In the genomic region with DNA sequence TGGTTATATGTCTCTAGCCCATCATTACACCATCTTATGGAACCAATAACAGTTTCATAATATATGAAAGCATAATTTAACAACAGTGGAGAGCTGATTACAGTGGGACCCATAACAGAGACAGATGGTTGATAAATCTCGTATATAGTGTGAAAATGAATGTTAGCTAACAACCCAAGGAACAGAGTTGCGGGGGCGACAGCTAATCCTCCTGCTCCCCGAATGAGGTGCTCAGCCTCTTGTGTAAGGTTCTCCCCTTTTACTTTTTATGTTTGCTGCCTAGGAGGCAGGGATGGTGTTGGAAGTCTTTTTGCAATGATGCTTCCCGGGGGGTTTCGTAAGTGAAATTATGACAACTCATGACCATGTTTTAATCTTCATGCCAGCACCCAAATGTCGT, we compare ENCODE assay signal across 11 mouse cellular contexts.
"Had no signal": no experiment of that assay in that cellular context is flagged by ENCODE, and none has a peak within 500 bp of the region (broad histone marks: within the 10 kb centered on the region; RNA-seq: fewer than 3 reads in every experiment).

No protein-coding gene starts in this region.

- DNase-seq: lung, adult 18-20 months; lung, embryonic 14.5 days; lung, postnatal 10 days; lung, postnatal 4 days; midbrain, embryonic 14.5 days; retina, postnatal 1 day; spleen, adult 18-20 months; thymus, adult 18-20 months; thymus, postnatal 14 days; thymus, postnatal 36 days had no signal

- ATAC-seq: midbrain, embryonic 16.5 days had no signal
